Mouse (Mus musculus): Measurements from ENCODE around the gene Mtus2. TPM values are rescaled to one million over a fixed set of nuclear protein-coding genes. Genes with fewer than 3 reads are reported as not detected.

The Mtus2 gene
- polyA plus RNA-seq, 1 experiment: 0.80 TPM

DNA sequence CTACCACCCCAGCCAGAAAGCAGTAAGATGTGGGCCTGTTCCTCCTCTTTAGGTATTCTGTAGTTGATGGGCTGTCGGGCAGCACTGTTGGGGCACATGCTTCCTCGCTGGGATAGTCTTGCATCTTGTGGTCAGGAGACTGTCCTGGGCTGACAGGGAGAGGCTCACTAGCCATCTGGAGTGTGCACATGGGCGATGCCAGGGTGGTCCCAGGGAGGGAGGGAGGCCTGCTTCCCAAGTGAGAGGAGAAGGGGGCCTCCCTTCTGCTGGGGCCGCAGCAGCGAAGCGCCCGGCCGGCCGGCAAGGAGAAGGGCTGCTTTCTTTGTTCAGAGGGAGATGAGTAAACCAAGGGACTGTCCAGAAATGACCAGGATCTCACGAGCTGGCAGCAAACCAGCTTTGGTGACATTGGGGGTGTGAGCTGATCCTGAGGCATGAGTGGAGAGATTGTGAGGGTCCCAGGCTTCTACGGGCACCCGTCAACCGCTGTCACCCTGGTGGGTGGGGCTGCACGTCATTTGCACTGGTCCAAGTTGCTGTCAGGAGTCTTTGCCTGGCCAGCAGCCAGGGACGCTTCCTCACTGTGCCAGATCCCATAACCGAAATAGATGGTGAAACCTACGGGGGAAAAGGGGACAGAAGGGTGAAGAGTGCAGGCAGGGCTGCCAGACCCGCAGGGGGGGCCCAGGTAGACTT is 375.0 kb downstream of the Mtus2 start:
- WGBS: 85% methylated on average over 18 of the region's 18 CpGs
- Histone ChIP-seq H3K4me1 (ENCODE audit: control insufficient read depth, insufficient read depth, low read length) (no peaks in the 10 kb centered on the region), H3K27ac (ENCODE audit: insufficient read depth, low read depth, low read length) (no peak overlapping the region), H3K27me3 (replicated peaks; ENCODE audit: control insufficient read depth, insufficient read depth, low read length) (no peaks in the 10 kb centered on the region), H3K36me3 (ENCODE audit: control insufficient read depth, insufficient read depth, low read length) (no peaks in the 10 kb centered on the region), H3K4me3 (ENCODE audit: insufficient read depth, low read depth, low read length) (no peak overlapping the region)
- no peak for DNase-seq
- TF ChIP-seq CTCF (conservative IDR thresholded peaks at IDR 0.05; ENCODE audit: insufficient read depth, insufficient read length, low read depth, low read length) (no peak), POLR2A (IDR thresholded peaks at IDR 0.05; ENCODE audit: low read depth, low read length) (no peak)

DNA sequence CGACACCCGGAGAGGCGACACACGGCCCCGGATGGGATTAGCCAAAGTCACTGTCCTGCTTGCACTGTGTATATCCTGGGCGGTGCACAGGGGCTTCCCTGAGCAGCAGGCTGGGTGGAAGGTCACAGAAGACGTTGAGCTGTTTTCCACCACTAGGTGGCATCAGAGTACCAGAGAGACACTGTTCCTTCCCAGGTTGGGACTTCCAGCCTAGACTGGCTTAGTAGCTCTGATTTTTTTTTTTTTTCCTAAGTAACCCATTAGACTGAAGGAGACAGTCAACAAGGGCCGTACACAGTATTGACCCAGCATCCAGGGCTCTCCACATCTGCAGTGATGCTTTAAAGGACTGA is 375.5 kb downstream of the Mtus2 start:
- Histone ChIP-seq H3K27ac (ENCODE audit: insufficient read depth, low read depth, low read length) (no peak overlapping the region), H3K4me1 (ENCODE audit: control insufficient read depth, insufficient read depth, low read length) (no peaks in the 10 kb centered on the region), H3K36me3 (ENCODE audit: control insufficient read depth, insufficient read depth, low read length) (no peaks in the 10 kb centered on the region), H3K27me3 (replicated peaks; ENCODE audit: control insufficient read depth, insufficient read depth, low read length) (no peaks in the 10 kb centered on the region), H3K4me3 (ENCODE audit: insufficient read depth, low read depth, low read length) (no peak overlapping the region)
- WGBS: 25% methylated on average over 8 of the region's 8 CpGs
- peak; percentile 78 for DNase-seq
- TF ChIP-seq POLR2A (IDR thresholded peaks at IDR 0.05; ENCODE audit: low read depth, low read length) (no peak), CTCF (conservative IDR thresholded peaks at IDR 0.05; ENCODE audit: insufficient read depth, insufficient read length, low read depth, low read length) (peak; percentile 93)

DNA sequence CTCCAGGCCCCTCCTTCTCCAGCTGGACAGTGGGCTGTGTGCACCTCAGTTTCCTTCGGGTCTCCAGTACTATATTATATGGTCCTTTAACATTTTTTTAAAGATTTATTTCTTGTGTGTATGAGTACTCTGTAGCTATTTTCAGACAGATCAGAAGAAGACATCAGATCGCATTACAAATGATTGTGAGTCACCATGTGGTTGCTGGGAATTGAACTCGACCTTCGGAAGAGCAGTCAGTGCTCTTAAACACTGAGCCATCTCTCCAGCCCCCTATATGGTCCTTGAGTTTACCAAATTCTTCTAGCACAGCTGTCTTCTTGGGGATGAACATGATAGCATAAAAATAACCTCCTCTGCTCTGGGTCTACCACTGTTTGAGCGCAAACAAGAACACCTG is 382.0 kb downstream of the Mtus2 start:
- no peak for DNase-seq

DNA sequence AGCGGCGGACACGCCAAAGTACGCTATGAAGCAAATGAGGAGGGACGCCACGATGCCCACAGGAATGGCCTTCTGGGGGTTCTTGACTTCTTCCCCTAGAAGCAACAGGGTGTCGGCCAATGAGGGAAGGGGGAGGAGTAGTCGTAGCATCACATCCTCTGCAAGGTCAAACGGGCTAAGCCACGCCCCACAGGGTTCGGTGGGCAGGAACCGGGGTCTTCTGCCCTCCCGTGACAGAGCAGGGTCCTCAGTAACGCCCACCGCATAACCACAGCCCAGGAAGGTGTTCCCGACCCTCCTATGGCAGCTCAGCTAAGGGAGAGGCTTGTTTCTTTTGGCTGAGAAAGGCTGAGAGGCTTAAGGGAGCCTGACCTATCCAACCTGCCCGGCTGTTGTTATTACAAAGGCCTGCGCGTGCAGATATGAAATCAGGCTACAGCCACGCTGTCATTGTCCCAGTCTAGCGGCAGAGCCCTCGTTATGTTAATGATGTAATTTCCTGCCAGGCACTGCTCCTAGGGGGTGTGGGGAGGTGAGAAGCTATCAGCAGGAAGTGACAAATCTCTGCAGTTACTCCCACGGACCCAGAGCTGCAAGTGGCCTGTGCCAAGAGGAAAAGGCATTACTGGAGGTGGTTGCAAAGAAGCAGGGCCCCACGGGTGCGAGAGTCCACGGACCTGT is 385.1 kb downstream of the Mtus2 start:
- no peaks in the 10 kb centered on the region for H3K4me1 ChIP-seq (ENCODE audit: control insufficient read depth, insufficient read depth, low read length)
- peak overlapping the region; percentile 46; the same call in 1 of the 2 replicates for H3K27ac ChIP-seq (ENCODE audit: insufficient read depth, low read depth, low read length)
- no peaks in the 10 kb centered on the region for H3K27me3 ChIP-seq (replicated peaks; ENCODE audit: control insufficient read depth, insufficient read depth, low read length)
- WGBS: 30% methylated on average over 26 of the region's 26 CpGs
- H3K4me3 ChIP-seq (ENCODE audit: insufficient read depth, low read depth, low read length): peak overlapping the region; percentile 29
- peak; percentile 71 for DNase-seq
- TF ChIP-seq POLR2A (IDR thresholded peaks at IDR 0.05; ENCODE audit: low read depth, low read length): no peak
- no peak for TF ChIP-seq CTCF (conservative IDR thresholded peaks at IDR 0.05; ENCODE audit: insufficient read depth, insufficient read length, low read depth, low read length)
- no peaks in the 10 kb centered on the region for H3K36me3 ChIP-seq (ENCODE audit: control insufficient read depth, insufficient read depth, low read length)

More for the DNA sequence above, 382.0 kb downstream of the Mtus2 start:
- no peak for TF ChIP-seq CTCF (conservative IDR thresholded peaks at IDR 0.05; ENCODE audit: insufficient read depth, insufficient read length, low read depth, low read length)
- TF ChIP-seq POLR2A (IDR thresholded peaks at IDR 0.05; ENCODE audit: low read depth, low read length): no peak
- no peaks in the 10 kb centered on the region for H3K27me3 ChIP-seq (replicated peaks; ENCODE audit: control insufficient read depth, insufficient read depth, low read length)
- H3K27ac ChIP-seq (ENCODE audit: insufficient read depth, low read depth, low read length): no peak overlapping the region
- H3K4me3 ChIP-seq (ENCODE audit: insufficient read depth, low read depth, low read length): no peak overlapping the region
- H3K36me3 ChIP-seq (ENCODE audit: control insufficient read depth, insufficient read depth, low read length): no peaks in the 10 kb centered on the region
- H3K4me1 ChIP-seq (ENCODE audit: control insufficient read depth, insufficient read depth, low read length): no peaks in the 10 kb centered on the region
- WGBS: 85% methylated on average over 5 of the region's 5 CpGs

DNA sequence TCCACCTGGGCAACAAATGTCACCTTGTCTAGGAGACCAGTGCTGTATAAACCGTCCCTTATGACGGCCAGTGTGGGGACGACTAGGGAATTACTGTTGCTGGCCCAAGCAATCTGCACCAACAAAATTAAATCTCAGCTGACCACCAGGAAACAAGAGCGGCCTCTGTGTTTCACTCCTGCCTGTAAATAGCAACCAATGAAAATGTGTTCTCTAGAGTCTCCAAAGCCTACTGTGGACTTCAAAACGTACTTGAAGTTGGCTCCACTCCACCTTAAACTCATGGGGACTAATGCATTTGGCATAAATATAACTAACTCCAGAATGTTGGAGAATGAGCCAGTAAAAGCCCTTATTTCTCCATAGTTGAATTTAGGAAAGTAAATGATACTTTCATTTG is 387.3 kb downstream of the Mtus2 start:
- Histone ChIP-seq H3K4me3 (ENCODE audit: insufficient read depth, low read depth, low read length) (no peak overlapping the region), H3K27ac (ENCODE audit: insufficient read depth, low read depth, low read length) (no peak overlapping the region), H3K36me3 (ENCODE audit: control insufficient read depth, insufficient read depth, low read length) (no peaks in the 10 kb centered on the region), H3K4me1 (ENCODE audit: control insufficient read depth, insufficient read depth, low read length) (no peaks in the 10 kb centered on the region), H3K27me3 (replicated peaks; ENCODE audit: control insufficient read depth, insufficient read depth, low read length) (no peaks in the 10 kb centered on the region)
- TF ChIP-seq CTCF (conservative IDR thresholded peaks at IDR 0.05; ENCODE audit: insufficient read depth, insufficient read length, low read depth, low read length) (no peak), POLR2A (IDR thresholded peaks at IDR 0.05; ENCODE audit: low read depth, low read length) (no peak)
- no peak for DNase-seq
- WGBS: 76% methylated on average over 5 of the region's 5 CpGs

DNA sequence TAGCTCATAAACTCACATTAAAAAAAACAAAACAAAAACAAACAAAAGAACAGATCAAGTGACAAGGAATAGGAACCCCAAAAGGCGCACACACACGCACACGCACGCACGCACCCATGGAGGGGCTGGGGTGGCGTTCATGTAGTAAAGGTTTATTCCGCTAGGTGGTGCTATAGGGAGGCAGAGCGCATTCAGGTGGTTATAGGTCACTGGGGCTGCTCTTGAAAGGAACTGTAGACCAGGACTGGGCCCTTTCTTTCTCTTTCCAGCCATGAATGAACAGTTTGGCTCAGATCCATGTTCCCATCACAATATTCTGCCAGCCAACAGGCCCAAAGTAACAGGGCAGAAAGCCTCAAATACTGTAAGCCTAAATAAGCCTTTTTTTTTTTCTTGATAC is 389.4 kb downstream of the Mtus2 start:
- TF ChIP-seq CTCF (conservative IDR thresholded peaks at IDR 0.05; ENCODE audit: insufficient read depth, insufficient read length, low read depth, low read length) (peak; percentile 32; the same call in 1 of the 2 replicates), POLR2A (IDR thresholded peaks at IDR 0.05; ENCODE audit: low read depth, low read length) (no peak)
- H3K4me3 ChIP-seq (ENCODE audit: insufficient read depth, low read depth, low read length): no peak overlapping the region
- H3K27ac ChIP-seq (ENCODE audit: insufficient read depth, low read depth, low read length): no peak overlapping the region
- no peaks in the 10 kb centered on the region for H3K36me3 ChIP-seq (ENCODE audit: control insufficient read depth, insufficient read depth, low read length)
- no peak for DNase-seq
- WGBS: 95% methylated on average over 8 of the region's 8 CpGs
- H3K4me1 ChIP-seq (ENCODE audit: control insufficient read depth, insufficient read depth, low read length): no peaks in the 10 kb centered on the region
- H3K27me3 ChIP-seq (replicated peaks; ENCODE audit: control insufficient read depth, insufficient read depth, low read length): no peaks in the 10 kb centered on the region

DNA sequence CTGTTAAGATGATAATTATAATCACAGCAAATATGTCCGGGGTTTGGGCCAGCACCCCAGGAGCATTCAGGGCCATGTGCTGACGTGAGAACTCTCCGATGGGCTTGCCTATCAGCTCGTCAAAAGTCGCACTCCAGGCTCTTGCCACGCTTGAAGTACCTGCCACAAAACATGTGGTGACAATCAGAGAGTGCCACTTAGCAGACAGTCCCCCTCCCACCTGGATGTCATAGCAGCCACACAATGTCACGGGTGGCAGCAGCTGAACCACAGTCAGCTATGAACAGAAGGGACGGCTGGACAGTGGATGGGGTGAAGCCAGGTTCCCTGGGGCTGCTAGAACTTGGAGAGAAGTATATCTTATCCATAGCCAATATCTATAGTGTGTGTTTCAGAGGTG is 391.0 kb downstream of the Mtus2 start:
- H3K36me3 ChIP-seq (ENCODE audit: control insufficient read depth, insufficient read depth, low read length): no peaks in the 10 kb centered on the region
- H3K27me3 ChIP-seq (replicated peaks; ENCODE audit: control insufficient read depth, insufficient read depth, low read length): no peaks in the 10 kb centered on the region
- H3K4me3 ChIP-seq (ENCODE audit: insufficient read depth, low read depth, low read length): no peak overlapping the region
- WGBS: 78% methylated on average over 8 of the region's 8 CpGs
- no peaks in the 10 kb centered on the region for H3K4me1 ChIP-seq (ENCODE audit: control insufficient read depth, insufficient read depth, low read length)
- no peak for DNase-seq
- H3K27ac ChIP-seq (ENCODE audit: insufficient read depth, low read depth, low read length): no peak overlapping the region
- TF ChIP-seq CTCF (conservative IDR thresholded peaks at IDR 0.05; ENCODE audit: insufficient read depth, insufficient read length, low read depth, low read length): no peak
- no peak for TF ChIP-seq POLR2A (IDR thresholded peaks at IDR 0.05; ENCODE audit: low read depth, low read length)
